Comparison of ENCODE assay signal across 8 mouse cellular contexts in the genomic region with DNA sequence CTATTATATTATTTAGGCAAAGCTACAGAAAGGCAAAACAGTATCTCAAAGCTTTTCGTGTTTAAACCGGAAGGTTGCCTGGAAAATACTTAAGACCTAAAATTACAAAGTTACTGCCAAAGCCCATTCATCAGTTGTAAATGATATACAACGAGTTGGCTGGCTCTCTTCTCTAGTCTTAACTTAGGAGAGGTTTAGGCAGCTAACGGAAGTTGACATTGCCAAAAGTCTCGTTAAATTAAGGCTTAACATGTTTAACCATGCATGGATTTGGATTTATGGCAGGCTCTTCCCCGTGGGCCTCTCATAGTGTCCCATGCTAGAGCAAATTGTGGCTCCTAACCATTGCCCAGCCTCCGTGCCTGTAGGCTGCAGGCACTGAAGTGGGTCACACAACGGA. TPM values are rescaled to one million over a fixed set of nuclear protein-coding genes. Genes with fewer than 3 reads are reported as not detected.
A peak's percentile ranks its signal among the peaks of the same experiment; 100 is the strongest.
DNase-seq lines count a peak whose midpoint lies in the region; ATAC-seq and TF ChIP-seq lines count a peak whose summit lies in the region.

No protein-coding gene starts in this region.

- WGBS in heart, adult 2 months: 24% methylated on average over 8 of the region's 8 CpGs
- 2% methylated on average over 8 of the region's 8 CpGs for WGBS in hindbrain, embryonic 14.5 days
- WGBS in midbrain, embryonic 12.5 days: 3% methylated on average over 8 of the region's 8 CpGs

- peak overlapping the region; percentile 72 for H3K4me2 ChIP-seq in hindbrain, embryonic 14.5 days (replicated peaks)
- H3K4me2 ChIP-seq in midbrain, embryonic 12.5 days (replicated peaks): peak overlapping the region; percentile 72

- H3K27ac ChIP-seq in heart, adult 2 months: peak overlapping the region; percentile 79
- H3K27ac ChIP-seq in hindbrain, embryonic 14.5 days: 0 out of 2 replicates have a peak overlapping the region, but pooled peaks have one; percentile 89
- no peak overlapping the region for H3K27ac ChIP-seq in midbrain, embryonic 12.5 days (replicated peaks)

- TF ChIP-seq POLR2A in heart, adult 2 months (IDR thresholded peaks at IDR 0.05; ENCODE audit: insufficient read depth, low read depth, low read length): no peak

- no peaks in the 10 kb centered on the region for H3K4me1 ChIP-seq in heart, adult 2 months (ENCODE audit: control insufficient read depth, insufficient read depth, low read length)
- peaks cover 21% of the 10 kb centered on the region for H3K4me1 ChIP-seq in hindbrain, embryonic 14.5 days (replicated peaks; ENCODE audit: control insufficient read depth, insufficient read depth, low read length)
- peaks cover 16% of the 10 kb centered on the region for H3K4me1 ChIP-seq in midbrain, embryonic 12.5 days

- no peak for DNase-seq in heart, adult 2 months
- DNase-seq in heart, adult 18-20 months: no peak
- peak; percentile 33 for DNase-seq in NIH3T3 (ENCODE audit: low read depth)
- DNase-seq in hindbrain, embryonic 14.5 days (ENCODE audit: low spot score): no peak
- DNase-seq in left cerebral cortex, adult 18-20 months (ENCODE audit: low spot score in 2 of 2): no peak
- DNase-seq in spleen, postnatal 14 days (ENCODE audit: low spot score in 2 of 2): no peak
- DNase-seq in layer of hippocampus, postnatal 10 days (ENCODE audit: low spot score in 2 of 2): no peak

- no peaks in the 10 kb centered on the region for H3K79me2 ChIP-seq in heart, adult 2 months (replicated peaks; ENCODE audit: control insufficient read depth, insufficient read depth, low read length)

- ATAC-seq in hindbrain, embryonic 14.5 days (ENCODE audit: low FRiP score): no peak
- ATAC-seq in midbrain, embryonic 12.5 days (ENCODE audit: low FRiP score, low read depth): no peak

- no peaks in the 10 kb centered on the region for H3K36me3 ChIP-seq in heart, adult 2 months (ENCODE audit: control insufficient read depth, insufficient read depth, low read length)
- H3K36me3 ChIP-seq in hindbrain, embryonic 14.5 days (replicated peaks; ENCODE audit: control insufficient read depth, insufficient read depth): peaks cover 34% of the 10 kb centered on the region
- H3K36me3 ChIP-seq in midbrain, embryonic 12.5 days: peaks cover 36% of the 10 kb centered on the region

- TF ChIP-seq CTCF in heart, adult 2 months (IDR thresholded peaks at IDR 0.05): no peak

- H3K9me3 ChIP-seq in hindbrain, embryonic 14.5 days (ENCODE audit: control insufficient read depth, low read length): no peaks in the 10 kb centered on the region
- no peaks in the 10 kb centered on the region for H3K9me3 ChIP-seq in midbrain, embryonic 12.5 days

- intact Hi-C loops in heart, adult 2 months (cut with DNase I): loop anchor here (2.0 to 5.0 kb wide), 2 partner anchors 101 to 279 kb away; a partner anchor contains a TSS

- no peaks in the 10 kb centered on the region for H3K27me3 ChIP-seq in heart, adult 2 months (ENCODE audit: control insufficient read depth, insufficient read depth, low read length)
- no peaks in the 10 kb centered on the region for H3K27me3 ChIP-seq in hindbrain, embryonic 14.5 days (ENCODE audit: control insufficient read depth, insufficient read depth, low read length)
- no peaks in the 10 kb centered on the region for H3K27me3 ChIP-seq in midbrain, embryonic 12.5 days

- TF ChIP-seq EP300 in heart, adult 2 months (IDR thresholded peaks at IDR 0.05; ENCODE audit: insufficient read depth, low read depth, low read length): no peak

- peak overlapping the region; percentile 75 for H3K4me3 ChIP-seq in heart, adult 2 months
- H3K4me3 ChIP-seq in hindbrain, embryonic 14.5 days (replicated peaks; ENCODE audit: low read length): peak overlapping the region; percentile 94
- H3K4me3 ChIP-seq in midbrain, embryonic 12.5 days: peak overlapping the region; percentile 88

- H3K9ac ChIP-seq in heart, adult 2 months (ENCODE audit: low read depth, low read length): no peak overlapping the region
- peak overlapping the region; percentile 90 for H3K9ac ChIP-seq in hindbrain, embryonic 14.5 days
- H3K9ac ChIP-seq in midbrain, embryonic 12.5 days (replicated peaks): peak overlapping the region; percentile 93

RNA-seq across cellular contexts. Expression of a gene that starts 1.3 kb away (rescaled TPM):
- 10 to 100 TPM; 72.2 to 74.4 TPM for total RNA-seq in heart, adult 2 months (2021)
- polyA plus RNA-seq in heart, adult 2 months (2012; rRNA removed): 52.7 and 76.5 TPM in 2 replicates
- 10 to 100 TPM; 61.5 to 71.5 TPM for total RNA-seq in heart, adult 18-20 months (2021)
- polyA plus RNA-seq in hindbrain, embryonic 14.5 days (2014; fragmentation: Nextera tagmentation; extraction: Ambion mirVana): 143 and 144 TPM in 2 replicates
- polyA plus RNA-seq in midbrain, embryonic 12.5 days (2016; fragmentation: Nextera tagmentation; extraction: Ambion mirVana): 248 and 264 TPM in 2 replicates
- total RNA-seq in left cerebral cortex, adult 18-20 months (2021): 10 to 100 TPM; 65.8 to 77.7 TPM
- 10 to 100 TPM; 92.5 to 94.8 TPM for total RNA-seq in layer of hippocampus, postnatal 10 days (2021)
